Mouse (Mus musculus): ENCODE data around the gene Prepl.

DNA sequence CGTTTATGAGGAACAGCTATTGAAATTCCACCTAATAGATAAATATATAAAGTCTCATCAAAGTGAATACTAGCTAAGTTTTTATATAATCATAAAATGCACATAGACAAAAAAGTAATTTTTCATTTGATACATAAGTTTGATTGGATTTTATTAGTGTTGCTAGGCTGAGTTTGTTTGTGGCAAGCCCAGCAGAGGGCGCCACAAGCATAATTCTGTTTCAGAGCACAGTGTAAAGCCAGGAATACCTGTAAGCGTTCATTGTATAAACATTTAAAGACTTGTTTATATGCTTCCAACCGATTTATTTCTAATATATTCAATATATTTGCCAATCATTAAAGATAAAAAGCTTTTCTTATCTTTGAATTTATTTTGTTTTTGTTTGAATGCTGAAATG is 26.6 kb upstream of the Prepl start:
- TF ChIP-seq EP300 (IDR thresholded peaks at IDR 0.05), result no peak
- peak; percentile 76 for TF ChIP-seq CTCF (IDR thresholded peaks at IDR 0.05)

Measured in lung, postnatal 0 days (tissue).